Mouse (Mus musculus): Measurements from ENCODE around the gene Eno2. TPM values are rescaled to one million over a fixed set of nuclear protein-coding genes. Genes with fewer than 3 reads are reported as not detected.

Gene Eno2
- 1,000 to 10,000 TPM; 1,064 to 1,067 TPM for total RNA-seq (2021)
- long read RNA-seq, experiment 1, transcript Eno2-209 (3 exons, 898 nt): minor isoform, 18 of 803 reads
- long read RNA-seq, experiment 1, transcript Eno2-201 (12 exons, 2,795 nt): major isoform, 391 of 803 reads
- long read RNA-seq, experiment 1, transcript Eno2-202 (10 exons, 2,386 nt): minor isoform, 6 of 803 reads
- long read RNA-seq, experiment 1, transcript Eno2-210 (4 exons, 632 nt): minor isoform, 10 of 803 reads
- long read RNA-seq, experiment 1, partial matches to known transcripts: 99 of 803 reads
- long read RNA-seq, experiment 1, other reads (novel, unspliced or antisense): 276 of 803 reads
- long read RNA-seq, experiment 2, transcript Eno2-201 (12 exons, 2,795 nt): major isoform, 290 of 661 reads
- long read RNA-seq, experiment 2, transcript Eno2-202 (10 exons, 2,386 nt): minor isoform, 7 of 661 reads
- long read RNA-seq, experiment 2, transcript Eno2-209 (3 exons, 898 nt): minor isoform, 13 of 661 reads
- long read RNA-seq, experiment 2, transcript Eno2-210 (4 exons, 632 nt): minor isoform, 8 of 661 reads
- long read RNA-seq, experiment 2, partial matches to known transcripts: 76 of 661 reads
- long read RNA-seq, experiment 2, other reads (novel, unspliced or antisense): 265 of 661 reads

- TF ChIP-seq CTCF (IDR thresholded peaks at IDR 0.05): no peak
- peak; percentile 76 to 82 for DNase-seq (ENCODE audit: extremely low spot score in 1 of 2, low spot score in 2 of 2)
- intact Hi-C loops (cut with DNase I): loop anchor here (1.0 kb wide), 2 partner anchors 36 to 40 kb away; no protein-coding TSS in a partner anchor
- H3K27ac ChIP-seq: peak within 1 kb of the TSS; percentile 97
- H3K4me3 ChIP-seq: peak within 1 kb of the TSS; percentile 79
Observed at GRCm38 (mm10) chr6:124769101-124769765, at the start of gene Eno2. Eno2 (minus strand) TSS chr6:124769673.

- intact Hi-C loops (cut with DNase I): no loop called here
- DNase-seq (ENCODE audit: extremely low spot score in 1 of 2, low spot score in 2 of 2): peak in 1 of 2 experiments; percentile 9
- peak overlapping the region; percentile 58 for H3K27ac ChIP-seq
- no peak for TF ChIP-seq CTCF (IDR thresholded peaks at IDR 0.05)
- H3K4me3 ChIP-seq: no peak overlapping the region
Observed at GRCm38 (mm10) chr6:124817971-124818370, 48.5 kb upstream of the Eno2 start.

- intact Hi-C loops (cut with DNase I): no loop called here
- peak overlapping the region; percentile 58; the same call in 1 of the 2 replicates for H3K27ac ChIP-seq
- TF ChIP-seq CTCF (IDR thresholded peaks at IDR 0.05): no peak
- H3K4me3 ChIP-seq: no peak overlapping the region
- peak in 1 of 2 experiments; percentile 7 for DNase-seq (ENCODE audit: extremely low spot score in 1 of 2, low spot score in 2 of 2)
Observed at GRCm38 (mm10) chr6:124817563-124817962, 48.1 kb upstream of the Eno2 start.

GRCm38 (mm10) chr6:124817125-124817524, 47.7 kb upstream of the Eno2 start:
- no peak for TF ChIP-seq CTCF (IDR thresholded peaks at IDR 0.05)
- Histone ChIP-seq H3K4me3 (no peak overlapping the region), H3K27ac (no peak overlapping the region; the same call in 1 of the 2 replicates)
- intact Hi-C loops (cut with DNase I): no loop called here
- peak in 1 of 2 experiments; percentile 7 for DNase-seq (ENCODE audit: extremely low spot score in 1 of 2, low spot score in 2 of 2)

GRCm38 (mm10) chr6:124816611-124817010, 47.1 kb upstream of the Eno2 start:
- intact Hi-C loops (cut with DNase I): no loop called here
- H3K4me3 ChIP-seq: no peak overlapping the region
- H3K27ac ChIP-seq: no peak overlapping the region
- no peak for TF ChIP-seq CTCF (IDR thresholded peaks at IDR 0.05)
- DNase-seq (ENCODE audit: extremely low spot score in 1 of 2, low spot score in 2 of 2): no peak

GRCm38 (mm10) chr6:124814858-124815774, 45.6 kb upstream of the Eno2 start:
- no peak for DNase-seq (ENCODE audit: extremely low spot score in 1 of 2, low spot score in 2 of 2)

GRCm38 (mm10) chr6:124814448-124814847, 45.0 kb upstream of the Eno2 start:
- no peak for TF ChIP-seq CTCF (IDR thresholded peaks at IDR 0.05)
- Histone ChIP-seq H3K4me3 (peak overlapping the region; percentile 90), H3K27ac (peak overlapping the region; percentile 95)
- intact Hi-C loops (cut with DNase I): loop anchor here (1.0 kb wide), 1 partner anchor 14 kb away; no protein-coding TSS in a partner anchor
- DNase-seq (ENCODE audit: extremely low spot score in 1 of 2, low spot score in 2 of 2): no peak

More at GRCm38 (mm10) chr6:124814858-124815774, 45.6 kb upstream of the Eno2 start:
- no peak for TF ChIP-seq CTCF (IDR thresholded peaks at IDR 0.05)
- no peak overlapping the region for H3K4me3 ChIP-seq
- H3K27ac ChIP-seq: no peak overlapping the region
- intact Hi-C loops (cut with DNase I): loop anchor here (1.0 kb wide), 1 partner anchor 13 kb away; no protein-coding TSS in a partner anchor

GRCm38 (mm10) chr6:124813933-124814332, 44.5 kb upstream of the Eno2 start, which contains the start of gene Tpi1:
Tpi1 (minus strand) TSS chr6:124814296.
- no peak for TF ChIP-seq CTCF (IDR thresholded peaks at IDR 0.05)
- intact Hi-C loops (cut with DNase I): loop anchor here (1.0 kb wide), 1 partner anchor 14 kb away; no protein-coding TSS in a partner anchor
- peak within 1 kb of the TSS; percentile 90 for H3K4me3 ChIP-seq
- H3K27ac ChIP-seq: peak within 1 kb of the TSS; percentile 95
- DNase-seq (ENCODE audit: extremely low spot score in 1 of 2, low spot score in 2 of 2): peak; percentile 85 to 89

GRCm38 (mm10) chr6:124813496-124813895, 44.0 kb upstream of the Eno2 start:
- TF ChIP-seq CTCF (IDR thresholded peaks at IDR 0.05): no peak
- H3K27ac ChIP-seq: peak overlapping the region; percentile 95
- intact Hi-C loops (cut with DNase I): no loop called here
- peak overlapping the region; percentile 90 for H3K4me3 ChIP-seq
- peak; percentile 70 to 74 for DNase-seq (ENCODE audit: extremely low spot score in 1 of 2, low spot score in 2 of 2)

GRCm38 (mm10) chr6:124812848-124813247, 43.4 kb upstream of the Eno2 start:
- intact Hi-C loops (cut with DNase I): no loop called here
- TF ChIP-seq CTCF (IDR thresholded peaks at IDR 0.05): no peak
- Histone ChIP-seq H3K27ac (peak overlapping the region; percentile 95), H3K4me3 (peak overlapping the region; percentile 90)
- DNase-seq (ENCODE audit: extremely low spot score in 1 of 2, low spot score in 2 of 2): no peak
